Mouse (Mus musculus): ENCODE data around the gene Plekhg2. TPM values are rescaled to one million over a fixed set of nuclear protein-coding genes. Genes with fewer than 3 reads are reported as not detected.

The Plekhg2 gene
- polyA plus RNA-seq, 1 experiment from 2014 or later: 6.3 TPM

GRCm38 (mm10) chr7:28362441-28363060 lies 9.8 kb downstream of the Plekhg2 start:
- no peak for ATAC-seq (ENCODE audit: low read depth)
- H3K27me3 ChIP-seq (ENCODE audit: control insufficient read depth, insufficient read depth, low read depth, low read length): no peaks in the 10 kb centered on the region
- no peaks in the 10 kb centered on the region for H3K36me3 ChIP-seq (ENCODE audit: control insufficient read depth, insufficient read depth)
- H3K4me3 ChIP-seq (ENCODE audit: low read depth, low read length): no peak overlapping the region
- H3K27ac ChIP-seq (ENCODE audit: low read length): no peak overlapping the region
- H3K9ac ChIP-seq (ENCODE audit: low read depth, low read length): no peak overlapping the region
- H3K4me2 ChIP-seq (ENCODE audit: low read depth, low read length): no peak overlapping the region
- 74% methylated on average over 16 of the region's 16 CpGs for WGBS (ENCODE audit: insufficient replicate concordance)
- H3K9me3 ChIP-seq (replicated peaks; ENCODE audit: control insufficient read depth, low read length): no peaks in the 10 kb centered on the region
- H3K4me1 ChIP-seq (ENCODE audit: control insufficient read depth, low read depth, low read length): peaks cover 2% of the 10 kb centered on the region

GRCm38 (mm10) chr7:28361647-28362341 lies 10.6 kb downstream of the Plekhg2 start:
- H3K9me3 ChIP-seq (replicated peaks; ENCODE audit: control insufficient read depth, low read length): no peaks in the 10 kb centered on the region
- no peaks in the 10 kb centered on the region for H3K27me3 ChIP-seq (ENCODE audit: control insufficient read depth, insufficient read depth, low read depth, low read length)
- H3K36me3 ChIP-seq (ENCODE audit: control insufficient read depth, insufficient read depth): no peaks in the 10 kb centered on the region
- 79% methylated on average over 20 of the region's 20 CpGs for WGBS (ENCODE audit: insufficient replicate concordance)
- H3K4me3 ChIP-seq (ENCODE audit: low read depth, low read length): no peak overlapping the region
- no peak overlapping the region for H3K9ac ChIP-seq (ENCODE audit: low read depth, low read length)
- H3K27ac ChIP-seq (ENCODE audit: low read length): no peak overlapping the region
- no peak overlapping the region for H3K4me2 ChIP-seq (ENCODE audit: low read depth, low read length)
- peaks cover 9% of the 10 kb centered on the region for H3K4me1 ChIP-seq (ENCODE audit: control insufficient read depth, low read depth, low read length)
- ATAC-seq (ENCODE audit: low read depth): no peak

DNA sequence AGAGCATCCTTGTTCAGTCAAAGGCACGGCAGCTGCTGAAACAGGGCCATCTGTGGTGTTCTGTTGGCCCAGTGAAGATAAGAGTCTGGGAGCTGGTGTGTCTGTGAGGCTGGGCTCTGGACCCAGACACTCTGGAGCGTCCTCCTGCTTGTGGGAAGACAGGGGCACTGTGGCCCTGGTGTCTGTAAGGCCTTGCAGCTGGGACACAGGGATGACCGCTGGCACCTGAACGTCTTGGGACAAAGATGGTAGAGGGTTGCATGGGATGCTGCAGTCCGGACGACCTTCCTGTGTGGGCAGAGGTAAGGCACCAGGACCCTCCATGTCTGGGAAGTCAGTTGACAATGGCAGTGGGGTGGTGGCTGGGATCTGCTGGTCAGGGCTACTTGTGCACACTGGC lies 12.1 kb downstream of the Plekhg2 start:
- ATAC-seq (ENCODE audit: low read depth): no peak
- Histone ChIP-seq H3K36me3 (ENCODE audit: control insufficient read depth, insufficient read depth) (no peaks in the 10 kb centered on the region), H3K27me3 (ENCODE audit: control insufficient read depth, insufficient read depth, low read depth, low read length) (no peaks in the 10 kb centered on the region), H3K9me3 (replicated peaks; ENCODE audit: control insufficient read depth, low read length) (no peaks in the 10 kb centered on the region), H3K4me3 (ENCODE audit: low read depth, low read length) (no peak overlapping the region), H3K4me2 (ENCODE audit: low read depth, low read length) (no peak overlapping the region), H3K9ac (ENCODE audit: low read depth, low read length) (no peak overlapping the region), H3K4me1 (ENCODE audit: control insufficient read depth, low read depth, low read length) (peaks cover 12% of the 10 kb centered on the region), H3K27ac (ENCODE audit: low read length) (no peak overlapping the region)
- 71% methylated on average over 6 of the region's 6 CpGs for WGBS (ENCODE audit: insufficient replicate concordance)

- Histone ChIP-seq H3K36me3 (ENCODE audit: control insufficient read depth, insufficient read depth) (no peaks in the 10 kb centered on the region), H3K27ac (ENCODE audit: low read length) (no peak overlapping the region), H3K9ac (ENCODE audit: low read depth, low read length) (no peak overlapping the region), H3K4me3 (ENCODE audit: low read depth, low read length) (no peak overlapping the region), H3K4me2 (ENCODE audit: low read depth, low read length) (no peak overlapping the region), H3K4me1 (ENCODE audit: control insufficient read depth, low read depth, low read length) (peaks cover 12% of the 10 kb centered on the region), H3K9me3 (replicated peaks; ENCODE audit: control insufficient read depth, low read length) (no peaks in the 10 kb centered on the region), H3K27me3 (ENCODE audit: control insufficient read depth, insufficient read depth, low read depth, low read length) (no peaks in the 10 kb centered on the region)
- no peak for ATAC-seq (ENCODE audit: low read depth)
- WGBS (ENCODE audit: insufficient replicate concordance): 78% methylated on average over 10 of the region's 10 CpGs
Measured at GRCm38 (mm10) chr7:28359854-28360253, 12.5 kb downstream of the Plekhg2 start.

DNA sequence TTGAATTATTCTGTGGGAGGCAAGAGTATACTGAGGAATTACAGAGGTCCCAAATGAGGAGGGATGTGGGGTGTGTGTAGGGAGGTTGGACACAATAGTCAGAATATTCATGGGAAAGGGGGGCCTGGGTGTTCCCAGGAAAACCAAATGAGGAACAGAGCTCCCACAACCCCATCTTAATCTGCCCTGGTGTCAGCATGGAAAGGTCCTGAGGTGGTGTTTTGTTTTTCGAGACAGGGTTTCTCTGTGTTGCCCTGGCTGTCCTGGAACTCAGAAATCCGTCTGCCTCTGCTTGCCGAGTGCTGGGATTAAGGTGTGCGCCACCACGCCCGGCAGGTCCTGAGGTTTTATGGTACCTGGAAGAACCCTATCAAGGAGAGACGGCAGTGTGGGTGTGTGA lies 14.0 kb downstream of the Plekhg2 start:
- Histone ChIP-seq H3K9me3 (replicated peaks; ENCODE audit: control insufficient read depth, low read length) (no peaks in the 10 kb centered on the region), H3K36me3 (ENCODE audit: control insufficient read depth, insufficient read depth) (peaks cover 10% of the 10 kb centered on the region), H3K27ac (ENCODE audit: low read length) (peak overlapping the region; percentile 16), H3K27me3 (ENCODE audit: control insufficient read depth, insufficient read depth, low read depth, low read length) (no peaks in the 10 kb centered on the region), H3K4me2 (ENCODE audit: low read depth, low read length) (no peak overlapping the region), H3K4me1 (ENCODE audit: control insufficient read depth, low read depth, low read length) (peaks cover 12% of the 10 kb centered on the region), H3K4me3 (ENCODE audit: low read depth, low read length) (no peak overlapping the region), H3K9ac (ENCODE audit: low read depth, low read length) (no peak overlapping the region)
- 62% methylated on average over 7 of the region's 7 CpGs for WGBS (ENCODE audit: insufficient replicate concordance)
- no peak for ATAC-seq (ENCODE audit: low read depth)

DNA sequence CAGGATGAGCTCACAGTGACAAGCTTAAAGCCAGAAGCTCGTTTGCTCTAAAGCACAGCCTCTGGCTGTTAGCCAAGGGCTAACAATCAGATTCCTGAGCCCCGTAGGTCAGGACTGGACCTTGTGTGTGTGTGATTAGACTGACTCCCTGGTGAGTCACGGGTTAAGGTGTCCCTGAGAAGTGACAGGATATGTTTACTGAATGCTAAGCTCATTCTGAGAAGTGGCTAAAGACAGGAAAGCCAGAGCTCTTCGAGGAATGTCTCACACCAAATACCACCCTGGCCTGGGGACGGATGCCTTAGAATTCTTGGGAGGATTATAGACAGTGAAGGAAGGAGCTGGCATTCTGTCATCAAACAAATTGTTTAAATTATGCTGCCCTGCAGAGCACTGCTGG lies 14.4 kb downstream of the Plekhg2 start:
- H3K27me3 ChIP-seq (ENCODE audit: control insufficient read depth, insufficient read depth, low read depth, low read length): no peaks in the 10 kb centered on the region

DNA sequence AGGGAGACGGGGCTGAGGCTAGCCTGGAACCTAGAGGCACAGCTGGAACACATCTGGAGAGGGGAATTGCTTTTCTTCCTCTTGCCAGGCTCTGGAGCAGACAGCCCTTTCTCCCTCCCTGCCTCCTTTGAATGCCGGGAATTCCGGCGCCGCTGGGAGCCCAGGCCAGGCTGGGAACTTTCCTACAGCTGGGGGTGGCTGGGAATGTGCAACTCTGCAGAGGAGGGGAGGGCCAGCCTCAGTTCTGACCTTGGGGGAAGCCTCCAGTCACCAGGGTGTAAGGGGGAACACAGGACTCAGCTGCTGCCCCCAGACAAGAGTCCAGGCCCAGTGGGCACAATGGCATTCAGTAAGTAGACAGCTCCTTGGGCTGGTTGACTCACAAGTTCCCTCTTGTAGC lies 15.4 kb downstream of the Plekhg2 start:
- no peaks in the 10 kb centered on the region for H3K27me3 ChIP-seq (ENCODE audit: control insufficient read depth, insufficient read depth, low read depth, low read length)
- H3K9ac ChIP-seq (ENCODE audit: low read depth, low read length): no peak overlapping the region

More for the DNA sequence above, 14.4 kb downstream of the Plekhg2 start:
- Histone ChIP-seq H3K9ac (ENCODE audit: low read depth, low read length) (no peak overlapping the region), H3K36me3 (ENCODE audit: control insufficient read depth, insufficient read depth) (peaks cover 14% of the 10 kb centered on the region), H3K4me3 (ENCODE audit: low read depth, low read length) (no peak overlapping the region), H3K9me3 (replicated peaks; ENCODE audit: control insufficient read depth, low read length) (no peaks in the 10 kb centered on the region), H3K4me1 (ENCODE audit: control insufficient read depth, low read depth, low read length) (peaks cover 17% of the 10 kb centered on the region), H3K27ac (ENCODE audit: low read length) (peak overlapping the region; percentile 16), H3K4me2 (ENCODE audit: low read depth, low read length) (peak overlapping the region; percentile 21)
- WGBS (ENCODE audit: insufficient replicate concordance): 14% methylated on average over 5 of the region's 5 CpGs
- peak; percentile 57 for ATAC-seq (ENCODE audit: low read depth)

GRCm38 (mm10) chr7:28355221-28355620 lies 17.2 kb downstream of the Plekhg2 start:
- ATAC-seq (ENCODE audit: low read depth): no peak
- Histone ChIP-seq H3K9ac (ENCODE audit: low read depth, low read length) (no peak overlapping the region), H3K4me3 (ENCODE audit: low read depth, low read length) (no peak overlapping the region), H3K4me2 (ENCODE audit: low read depth, low read length) (no peak overlapping the region), H3K27ac (ENCODE audit: low read length) (no peak overlapping the region), H3K27me3 (ENCODE audit: control insufficient read depth, insufficient read depth, low read depth, low read length) (no peaks in the 10 kb centered on the region), H3K9me3 (replicated peaks; ENCODE audit: control insufficient read depth, low read length) (no peaks in the 10 kb centered on the region), H3K4me1 (ENCODE audit: control insufficient read depth, low read depth, low read length) (peaks cover 31% of the 10 kb centered on the region), H3K36me3 (ENCODE audit: control insufficient read depth, insufficient read depth) (peaks cover 25% of the 10 kb centered on the region)
- 81% methylated on average over 3 of the region's 3 CpGs for WGBS (ENCODE audit: insufficient replicate concordance)

More for the DNA sequence above, 15.4 kb downstream of the Plekhg2 start:
- Histone ChIP-seq H3K36me3 (ENCODE audit: control insufficient read depth, insufficient read depth) (peaks cover 21% of the 10 kb centered on the region), H3K27ac (ENCODE audit: low read length) (peak overlapping the region; percentile 16), H3K4me2 (ENCODE audit: low read depth, low read length) (no peak overlapping the region), H3K4me1 (ENCODE audit: control insufficient read depth, low read depth, low read length) (peaks cover 22% of the 10 kb centered on the region), H3K9me3 (replicated peaks; ENCODE audit: control insufficient read depth, low read length) (no peaks in the 10 kb centered on the region), H3K4me3 (ENCODE audit: low read depth, low read length) (no peak overlapping the region)
- ATAC-seq (ENCODE audit: low read depth): peak; percentile 16; the same call in 1 of the 2 replicates
- 47% methylated on average over 5 of the region's 5 CpGs for WGBS (ENCODE audit: insufficient replicate concordance)

- no peaks in the 10 kb centered on the region for H3K27me3 ChIP-seq (ENCODE audit: control insufficient read depth, insufficient read depth, low read depth, low read length)
- no peak overlapping the region for H3K4me2 ChIP-seq (ENCODE audit: low read depth, low read length)
- H3K36me3 ChIP-seq (ENCODE audit: control insufficient read depth, insufficient read depth): peaks cover 25% of the 10 kb centered on the region
- H3K9ac ChIP-seq (ENCODE audit: low read depth, low read length): no peak overlapping the region
- peaks cover 37% of the 10 kb centered on the region for H3K4me1 ChIP-seq (ENCODE audit: control insufficient read depth, low read depth, low read length)
- no peak overlapping the region for H3K4me3 ChIP-seq (ENCODE audit: low read depth, low read length)
- 78% methylated on average over 3 of the region's 3 CpGs for WGBS (ENCODE audit: insufficient replicate concordance)
- no peak overlapping the region for H3K27ac ChIP-seq (ENCODE audit: low read length)
- ATAC-seq (ENCODE audit: low read depth): no peak
- no peaks in the 10 kb centered on the region for H3K9me3 ChIP-seq (replicated peaks; ENCODE audit: control insufficient read depth, low read length)
Measured at GRCm38 (mm10) chr7:28354596-28354995, 17.8 kb downstream of the Plekhg2 start.

Measured in liver, embryonic 16.5 days (tissue).